8 mouse cellular contexts compared by ENCODE assay signal in genomic region chr5:124628448-124629363, GRCm38 (mm10). TPM values are rescaled to one million over a fixed set of nuclear protein-coding genes. Genes with fewer than 3 reads are reported as not detected.
DNase-seq lines count a peak whose midpoint lies in the region; ATAC-seq lines count a peak whose summit lies in the region.

TSS of gene Atp6v0a2 (plus strand) at chr5:124628576.

- DNase-seq in CD4-positive helper T cell, adult 2 months (ENCODE audit: low read depth, low spot score): peak; percentile 95
- DNase-seq in brain, embryonic 18.5 days (ENCODE audit: low read depth, low spot score): peak; percentile 74
- peak; percentile 98 for DNase-seq in kidney, postnatal 10 days
- peak; percentile 92 to 94 for DNase-seq in natural killer cell, adult 2 months (ENCODE audit: low spot score in 2 of 2)

- peak within 1 kb of the TSS; percentile 97 for H3K4me3 ChIP-seq in heart, embryonic 13.5 days
- peak within 1 kb of the TSS; percentile 98 for H3K4me3 ChIP-seq in liver, embryonic 12.5 days
- peak within 1 kb of the TSS; percentile 98 for H3K4me3 ChIP-seq in stomach, embryonic 15.5 days (replicated peaks)

- ATAC-seq in erythroid progenitor cell, adult 5-6 weeks (replicated peaks; ENCODE audit: low FRiP score, poor library complexity, severe bottlenecking): peak; percentile 97
- ATAC-seq in heart, embryonic 13.5 days (ENCODE audit: extremely low read depth, insufficient number of reproducible peaks, low FRiP score, low TSS enrichment): peak; percentile 88
- ATAC-seq in liver, embryonic 12.5 days: peak; percentile 92
- ATAC-seq in stomach, embryonic 15.5 days (ENCODE audit: insufficient read depth, low FRiP score, low read depth): peak; percentile 93

- no peaks in the 10 kb centered on the region for H3K27me3 ChIP-seq in heart, embryonic 13.5 days (replicated peaks)
- H3K27me3 ChIP-seq in liver, embryonic 12.5 days (replicated peaks): no peaks in the 10 kb centered on the region
- no peaks in the 10 kb centered on the region for H3K27me3 ChIP-seq in stomach, embryonic 15.5 days (replicated peaks)

- peaks cover 13% of the 10 kb centered on the region for H3K36me3 ChIP-seq in heart, embryonic 13.5 days
- H3K36me3 ChIP-seq in liver, embryonic 12.5 days: peaks cover 10% of the 10 kb centered on the region
- no peaks in the 10 kb centered on the region for H3K36me3 ChIP-seq in stomach, embryonic 15.5 days

- peak within 1 kb of the TSS; percentile 94 for H3K4me2 ChIP-seq in heart, embryonic 13.5 days
- H3K4me2 ChIP-seq in liver, embryonic 12.5 days: peak within 1 kb of the TSS; percentile 96
- peak within 1 kb of the TSS; percentile 87 for H3K4me2 ChIP-seq in stomach, embryonic 15.5 days

- H3K9me3 ChIP-seq in heart, embryonic 13.5 days: no peaks in the 10 kb centered on the region
- H3K9me3 ChIP-seq in liver, embryonic 12.5 days (replicated peaks): no peaks in the 10 kb centered on the region
- H3K9me3 ChIP-seq in stomach, embryonic 15.5 days: no peaks in the 10 kb centered on the region

- H3K27ac ChIP-seq in heart, embryonic 13.5 days (replicated peaks): peak within 1 kb of the TSS; percentile 82
- peak within 1 kb of the TSS; percentile 78 for H3K27ac ChIP-seq in liver, embryonic 12.5 days
- H3K27ac ChIP-seq in stomach, embryonic 15.5 days: peak within 1 kb of the TSS; percentile 87

- H3K9ac ChIP-seq in heart, embryonic 13.5 days: peak within 1 kb of the TSS; percentile 95
- peak within 1 kb of the TSS; percentile 91 for H3K9ac ChIP-seq in liver, embryonic 12.5 days
- H3K9ac ChIP-seq in stomach, embryonic 15.5 days: peak within 1 kb of the TSS; percentile 83

- H3K4me1 ChIP-seq in heart, embryonic 13.5 days: peaks cover 18% of the 10 kb centered on the region
- peaks cover 36% of the 10 kb centered on the region for H3K4me1 ChIP-seq in liver, embryonic 12.5 days
- peaks cover 13% of the 10 kb centered on the region for H3K4me1 ChIP-seq in stomach, embryonic 15.5 days

- WGBS in heart, embryonic 13.5 days: under 1% methylated on average over 52 of the region's 58 CpGs
- WGBS in liver, embryonic 12.5 days (ENCODE audit: insufficient replicate concordance): under 1% methylated on average over 58 of the region's 58 CpGs
- WGBS in stomach, embryonic 15.5 days: under 1% methylated on average over 58 of the region's 58 CpGs

RNA-seq across cellular contexts. Expression of gene Atp6v0a2, which starts in this region (rescaled TPM):
- 3.8 and 7.2 TPM in 2 replicates for total RNA-seq in erythroid progenitor cell, adult 5-6 weeks (2015; ENCODE audit: low replicate concordance)
- total RNA-seq in erythroid progenitor cell, adult 5-6 weeks (2017; ENCODE audit: low replicate concordance): 7.6 and 8.5 TPM in 2 replicates
- polyA plus RNA-seq in heart, embryonic 13.5 days (2015; fragmentation: Nextera tagmentation; extraction: Ambion mirVana): 29.5 and 32.6 TPM in 2 replicates
- polyA plus RNA-seq in liver, embryonic 12.5 days (2016; fragmentation: Nextera tagmentation; extraction: Ambion mirVana): 21.2 and 25.5 TPM in 2 replicates
- polyA plus RNA-seq in stomach, embryonic 15.5 days (2015; fragmentation: Nextera tagmentation; extraction: Ambion mirVana): 39.1 and 43.4 TPM in 2 replicates

Comparison
In these comparisons a context has a peak if more than half of its experiments do, and no peak if none do; other contexts are left out.
1. Peak in every context shown above with its lines: DNase-seq, ATAC-seq, H3K4me3 ChIP-seq and H3K27ac ChIP-seq.